Mouse (Mus musculus): Measurements from ENCODE around the gene Cxxc4. TPM values are rescaled to one million over a fixed set of nuclear protein-coding genes. Genes with fewer than 3 reads are reported as not detected.

The Cxxc4 gene
- polyA plus RNA-seq, 2 experiments, result 0.06 to 0.09 TPM

GRCm38 (mm10) chr3:134254221-134254620, 17.9 kb downstream of the Cxxc4 start:
- no peak overlapping the region for H3K9ac ChIP-seq (replicated peaks)
- no peak for ATAC-seq (ENCODE audit: insufficient read depth)

DNA sequence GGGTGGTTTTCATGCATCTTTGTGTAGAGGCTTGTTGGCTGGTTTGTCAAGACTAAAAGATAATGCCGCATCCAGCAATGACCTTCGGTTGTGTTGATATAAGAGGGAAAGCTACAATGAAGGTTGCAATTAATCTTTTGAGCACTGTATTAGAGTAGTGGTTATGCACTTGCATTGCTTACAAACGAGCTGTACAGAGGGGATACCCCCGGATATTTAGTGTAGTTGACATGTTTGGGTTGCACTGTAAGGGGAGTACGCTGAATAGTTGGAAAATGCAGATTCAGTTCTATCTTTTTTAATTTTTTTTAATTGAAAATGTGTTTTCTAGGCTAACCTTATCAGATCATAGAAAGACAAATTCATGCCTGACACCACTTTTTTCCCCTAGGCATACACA, 22.4 kb downstream of the Cxxc4 start:
- no peaks in the 10 kb centered on the region for H3K9me3 ChIP-seq (ENCODE audit: control insufficient read depth, low read length)
- no peak overlapping the region for H3K4me3 ChIP-seq (ENCODE audit: insufficient read depth in 1 of 2, low read depth in 2 of 2, low read length in 2 of 2)
- no peak for DNase-seq (ENCODE audit: low read depth in 3 of 3, low spot score in 3 of 3)
- no peaks in the 10 kb centered on the region for H3K36me3 ChIP-seq (replicated peaks; ENCODE audit: control insufficient read depth, insufficient read depth, low read depth)
- no peak overlapping the region for H3K27ac ChIP-seq
- no peak overlapping the region for H3K9ac ChIP-seq (replicated peaks)
- TF ChIP-seq CTCF (IDR thresholded peaks at IDR 0.05; ENCODE audit: low read depth) (no peak), EP300 (IDR thresholded peaks at IDR 0.05; ENCODE audit: low read depth) (no peak)
- no peaks in the 10 kb centered on the region for H3K4me1 ChIP-seq (replicated peaks; ENCODE audit: control insufficient read depth in 2 of 2, insufficient read depth in 2 of 2, low read length in 1 of 2)
- 61% methylated on average over 5 of the region's 5 CpGs for WGBS (ENCODE audit: insufficient replicate concordance)
- H3K27me3 ChIP-seq (ENCODE audit: control insufficient read depth, insufficient read depth, low read length), result no peaks in the 10 kb centered on the region
- no peak for ATAC-seq (ENCODE audit: insufficient read depth)
- H3K4me2 ChIP-seq (ENCODE audit: low read depth), result no peak overlapping the region

More at GRCm38 (mm10) chr3:134254221-134254620, 17.9 kb downstream of the Cxxc4 start:
- TF ChIP-seq CTCF (IDR thresholded peaks at IDR 0.05; ENCODE audit: low read depth) (no peak), EP300 (IDR thresholded peaks at IDR 0.05; ENCODE audit: low read depth) (no peak)
- Histone ChIP-seq H3K36me3 (replicated peaks; ENCODE audit: control insufficient read depth, insufficient read depth, low read depth) (no peaks in the 10 kb centered on the region), H3K27me3 (ENCODE audit: control insufficient read depth, insufficient read depth, low read length) (no peaks in the 10 kb centered on the region), H3K9me3 (ENCODE audit: control insufficient read depth, low read length) (no peaks in the 10 kb centered on the region), H3K4me2 (ENCODE audit: low read depth) (no peak overlapping the region), H3K4me3 (ENCODE audit: insufficient read depth in 1 of 2, low read depth in 2 of 2, low read length in 2 of 2) (no peak overlapping the region), H3K27ac (no peak overlapping the region), H3K4me1 (replicated peaks; ENCODE audit: control insufficient read depth in 2 of 2, insufficient read depth in 2 of 2, low read length in 1 of 2) (no peaks in the 10 kb centered on the region)
- WGBS (ENCODE audit: insufficient replicate concordance), result 21% methylated on average over 2 of the region's 2 CpGs
- DNase-seq (ENCODE audit: low read depth in 3 of 3, low spot score in 3 of 3), result no peak

DNA sequence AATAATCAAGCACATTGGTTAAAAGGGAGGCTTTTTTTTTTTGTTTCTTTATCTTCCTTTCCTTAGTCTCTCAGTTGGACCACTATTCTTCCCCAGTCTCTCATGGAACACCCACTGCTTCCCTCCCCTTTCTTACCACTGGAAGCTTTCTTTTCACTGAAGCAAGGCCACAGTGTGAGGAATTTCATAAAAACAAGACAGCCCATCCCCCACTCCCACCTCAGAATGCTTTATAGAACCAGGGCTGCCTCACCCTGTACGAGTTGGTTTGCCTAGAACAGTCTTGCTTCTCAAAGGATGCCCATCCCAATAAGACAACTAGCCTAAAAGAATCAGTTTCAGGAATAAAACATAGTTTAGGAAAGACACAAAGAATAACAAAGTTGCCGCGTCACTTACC, 23.0 kb downstream of the Cxxc4 start:
- H3K27me3 ChIP-seq (ENCODE audit: control insufficient read depth, insufficient read depth, low read length), result no peaks in the 10 kb centered on the region
- TF ChIP-seq EP300 (IDR thresholded peaks at IDR 0.05; ENCODE audit: low read depth), result no peak
- TF ChIP-seq CTCF (IDR thresholded peaks at IDR 0.05; ENCODE audit: low read depth), result no peak
- ATAC-seq (ENCODE audit: insufficient read depth) (no peak), DNase-seq (ENCODE audit: low read depth in 3 of 3, low spot score in 3 of 3) (no peak)
- no peaks in the 10 kb centered on the region for H3K36me3 ChIP-seq (replicated peaks; ENCODE audit: control insufficient read depth, insufficient read depth, low read depth)
- no peak overlapping the region for H3K4me2 ChIP-seq (ENCODE audit: low read depth)
- H3K9me3 ChIP-seq (ENCODE audit: control insufficient read depth, low read length), result no peaks in the 10 kb centered on the region
- H3K27ac ChIP-seq, result no peak overlapping the region
- no peak overlapping the region for H3K9ac ChIP-seq (replicated peaks)
- H3K4me3 ChIP-seq (ENCODE audit: insufficient read depth in 1 of 2, low read depth in 2 of 2, low read length in 2 of 2), result no peak overlapping the region
- WGBS (ENCODE audit: insufficient replicate concordance), result 72% methylated on average over 3 of the region's 3 CpGs
- no peaks in the 10 kb centered on the region for H3K4me1 ChIP-seq (replicated peaks; ENCODE audit: control insufficient read depth in 2 of 2, insufficient read depth in 2 of 2, low read length in 1 of 2)

DNA sequence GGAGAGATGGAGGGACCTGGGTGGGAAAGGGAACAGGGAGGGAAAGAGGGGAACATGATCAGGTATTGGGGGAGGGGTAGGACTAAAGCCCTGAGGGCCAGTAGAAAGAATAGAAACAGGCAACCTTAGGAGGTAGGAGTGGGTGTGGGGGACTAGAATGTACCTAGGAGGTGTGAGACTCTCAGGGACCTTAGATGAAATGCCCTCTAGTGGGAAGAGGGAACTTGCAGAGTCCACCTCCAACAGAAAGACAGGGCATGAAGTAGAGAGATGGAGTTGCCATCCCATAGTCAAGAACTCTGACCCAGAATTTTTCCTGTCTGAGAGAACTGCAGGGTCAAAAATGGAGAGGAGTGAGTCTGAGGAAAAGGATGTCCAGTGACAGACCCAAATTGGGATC, 43.4 kb downstream of the Cxxc4 start:
- ATAC-seq (ENCODE audit: insufficient read depth) (no peak), DNase-seq (ENCODE audit: low read depth in 3 of 3, low spot score in 3 of 3) (no peak)
- no peaks in the 10 kb centered on the region for H3K27me3 ChIP-seq (ENCODE audit: control insufficient read depth, insufficient read depth, low read length)
- TF ChIP-seq EP300 (IDR thresholded peaks at IDR 0.05; ENCODE audit: low read depth), result no peak
- no peak for TF ChIP-seq CTCF (IDR thresholded peaks at IDR 0.05; ENCODE audit: low read depth)
- H3K4me1 ChIP-seq (replicated peaks; ENCODE audit: control insufficient read depth in 2 of 2, insufficient read depth in 2 of 2, low read length in 1 of 2), result no peaks in the 10 kb centered on the region
- H3K9ac ChIP-seq (replicated peaks), result no peak overlapping the region
- H3K4me3 ChIP-seq (ENCODE audit: insufficient read depth in 1 of 2, low read depth in 2 of 2, low read length in 2 of 2), result no peak overlapping the region
- no peaks in the 10 kb centered on the region for H3K36me3 ChIP-seq (replicated peaks; ENCODE audit: control insufficient read depth, insufficient read depth, low read depth)
- H3K27ac ChIP-seq, result no peak overlapping the region
- H3K4me2 ChIP-seq (ENCODE audit: low read depth), result no peak overlapping the region
- no peaks in the 10 kb centered on the region for H3K9me3 ChIP-seq (ENCODE audit: control insufficient read depth, low read length)

DNA sequence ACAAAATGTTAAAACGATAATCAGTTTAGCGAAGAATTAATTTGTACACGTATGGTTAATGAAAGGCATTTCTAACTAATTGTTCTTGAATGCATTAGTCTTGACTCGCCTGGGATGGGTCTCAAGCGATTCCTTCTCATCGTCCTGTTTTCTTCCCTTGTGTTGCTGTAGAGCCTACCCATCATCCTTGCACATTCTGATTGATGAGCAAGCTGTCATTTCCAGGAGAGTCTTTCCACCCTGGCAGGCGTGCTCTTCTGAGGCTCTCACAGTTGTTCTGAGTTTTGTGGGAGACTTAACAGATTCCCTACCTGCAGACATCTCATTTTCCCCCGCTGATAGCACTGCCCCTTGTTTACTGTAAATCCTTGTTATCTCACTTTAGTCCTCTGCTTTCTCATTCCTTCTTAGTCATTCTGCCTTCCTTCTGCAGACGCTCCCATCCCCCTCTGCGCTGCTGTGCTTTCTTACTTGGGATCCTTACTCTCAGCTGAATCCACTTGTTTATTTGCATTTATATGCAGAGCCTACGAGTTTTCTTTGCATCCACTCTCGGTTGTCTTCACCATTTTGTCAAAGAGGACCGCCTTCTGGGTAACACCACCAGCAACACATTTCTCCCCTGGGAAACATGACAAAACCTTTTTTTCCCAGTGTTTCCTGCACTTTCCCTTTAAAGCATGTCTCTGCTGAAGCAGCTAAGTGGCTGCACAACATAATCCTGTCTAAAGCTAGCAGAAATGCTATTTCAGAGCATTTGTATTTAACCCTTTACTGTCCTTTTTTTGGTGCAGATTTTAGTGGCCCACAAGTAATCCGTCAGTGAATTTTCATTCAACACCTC, 45.5 kb downstream of the Cxxc4 start:
- WGBS (ENCODE audit: insufficient replicate concordance), result 27% methylated on average over 14 of the region's 14 CpGs
- H3K36me3 ChIP-seq (replicated peaks; ENCODE audit: control insufficient read depth, insufficient read depth, low read depth), result no peaks in the 10 kb centered on the region
- DNase-seq (ENCODE audit: low read depth in 3 of 3, low spot score in 3 of 3), result no peak
- no peak for ATAC-seq (ENCODE audit: insufficient read depth)
- no peak for TF ChIP-seq CTCF (IDR thresholded peaks at IDR 0.05; ENCODE audit: low read depth)
- no peak for TF ChIP-seq EP300 (IDR thresholded peaks at IDR 0.05; ENCODE audit: low read depth)
- H3K4me2 ChIP-seq (ENCODE audit: low read depth), result no peak overlapping the region
- H3K9ac ChIP-seq (replicated peaks), result no peak overlapping the region
- H3K4me3 ChIP-seq (ENCODE audit: insufficient read depth in 1 of 2, low read depth in 2 of 2, low read length in 2 of 2), result no peak overlapping the region
- H3K4me1 ChIP-seq (replicated peaks; ENCODE audit: control insufficient read depth in 2 of 2, insufficient read depth in 2 of 2, low read length in 1 of 2), result no peaks in the 10 kb centered on the region
- H3K27me3 ChIP-seq (ENCODE audit: control insufficient read depth, insufficient read depth, low read length), result no peaks in the 10 kb centered on the region
- no peak overlapping the region for H3K27ac ChIP-seq
- H3K9me3 ChIP-seq (ENCODE audit: control insufficient read depth, low read length), result no peaks in the 10 kb centered on the region
